Mouse (Mus musculus): Measurements from ENCODE around the gene Unc50.

DNA sequence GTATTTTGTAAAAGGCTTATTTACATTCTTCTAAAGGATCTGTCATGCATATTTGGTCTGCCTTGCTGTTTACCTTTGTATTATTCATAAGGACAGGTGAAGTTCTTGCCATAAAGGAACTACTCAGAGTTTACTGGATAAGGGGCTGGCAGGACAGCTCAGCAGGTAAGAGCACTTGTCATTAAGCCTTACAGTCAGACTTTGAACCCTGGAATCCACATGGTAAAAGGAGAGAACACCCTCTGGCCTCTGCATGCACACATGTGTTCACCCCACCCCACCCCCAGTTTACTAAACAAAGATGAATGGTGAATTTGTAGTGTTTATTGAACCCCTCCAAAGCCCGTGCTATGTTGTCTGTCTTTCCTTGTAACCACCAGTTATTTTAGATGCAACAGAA is 14.5 kb upstream of the Unc50 start:
- TF ChIP-seq MAFK (IDR thresholded peaks at IDR 0.05; ENCODE audit: insufficient read depth, low read depth, low read length) (no peak), ZC3H11A (IDR thresholded peaks at IDR 0.05; ENCODE audit: borderline replicate concordance, low read depth, low read length) (no peak), CHD2 (IDR thresholded peaks at IDR 0.05; ENCODE audit: low read depth, low read length) (no peak)

Data from ES-E14 (cell line).